Mouse (Mus musculus): ENCODE measurements around the gene Lrrfip2. TPM values are rescaled to one million over a fixed set of nuclear protein-coding genes. Genes with fewer than 3 reads are reported as not detected.

Gene Lrrfip2
- polyA plus RNA-seq, 1 experiment from 2014 or later: 42.5 TPM

DNA sequence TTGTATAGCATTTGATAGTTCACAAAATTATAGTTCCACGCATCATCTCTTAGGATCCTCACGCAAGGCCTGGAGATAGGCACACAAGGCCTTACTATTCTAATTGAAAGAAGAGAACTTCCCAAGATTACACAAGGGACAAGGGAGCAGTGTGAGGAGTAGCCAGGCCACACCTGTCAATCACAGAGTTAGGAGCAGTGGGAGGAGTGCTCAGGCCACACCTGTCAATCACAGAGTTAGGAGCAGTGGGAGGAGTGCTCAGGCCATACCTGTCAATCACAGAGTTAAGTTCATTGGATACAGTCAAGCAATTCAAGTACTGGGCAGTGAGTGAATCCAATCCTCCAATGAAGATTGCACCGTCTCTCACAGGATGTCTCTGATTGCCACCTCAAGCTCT, 17.0 kb upstream of the Lrrfip2 start:
- H3K4me3 ChIP-seq (ENCODE audit: low read depth, low read length): no peak overlapping the region
- H3K36me3 ChIP-seq (ENCODE audit: control insufficient read depth, insufficient read depth, low read length): no peaks in the 10 kb centered on the region
- no peak overlapping the region for H3K9ac ChIP-seq (replicated peaks; ENCODE audit: low read depth, low read length)
- H3K9me3 ChIP-seq (ENCODE audit: control insufficient read depth, low read length): no peaks in the 10 kb centered on the region
- H3K27me3 ChIP-seq (ENCODE audit: control insufficient read depth, insufficient read depth, low read length): no peaks in the 10 kb centered on the region
- ATAC-seq (ENCODE audit: low read depth): no peak
- no peaks in the 10 kb centered on the region for H3K4me1 ChIP-seq (ENCODE audit: control insufficient read depth, insufficient read depth, low read length)
- 92% methylated on average over 3 of the region's 3 CpGs for WGBS
- H3K4me2 ChIP-seq (ENCODE audit: low read depth, low read length): no peak overlapping the region
- H3K27ac ChIP-seq (ENCODE audit: low read depth, low read length): no peak overlapping the region

DNA sequence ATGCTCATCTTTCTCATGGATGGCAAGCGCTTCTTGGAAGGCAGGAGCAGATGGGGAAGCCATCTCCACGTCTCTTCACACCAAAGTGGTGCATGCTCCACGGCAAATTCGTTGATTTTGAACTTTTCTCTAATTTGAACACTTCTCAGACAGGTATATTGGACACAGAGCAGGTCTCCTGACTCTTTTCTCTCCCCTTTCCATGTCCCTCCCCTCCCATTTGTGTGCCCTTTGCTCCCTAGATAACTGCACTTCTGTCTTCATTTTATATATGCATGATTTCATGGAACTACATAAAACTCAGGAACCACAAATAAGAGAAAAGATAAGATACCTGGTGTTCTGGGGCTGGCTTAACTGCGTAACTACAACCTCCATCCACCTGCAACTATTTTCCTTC, 14.1 kb upstream of the Lrrfip2 start:
- no peaks in the 10 kb centered on the region for H3K9me3 ChIP-seq (ENCODE audit: control insufficient read depth, low read length)
- H3K9ac ChIP-seq (replicated peaks; ENCODE audit: low read depth, low read length): no peak overlapping the region
- H3K27me3 ChIP-seq (ENCODE audit: control insufficient read depth, insufficient read depth, low read length): no peaks in the 10 kb centered on the region
- no peak overlapping the region for H3K27ac ChIP-seq (ENCODE audit: low read depth, low read length)
- no peaks in the 10 kb centered on the region for H3K4me1 ChIP-seq (ENCODE audit: control insufficient read depth, insufficient read depth, low read length)
- no peak for ATAC-seq (ENCODE audit: low read depth)
- H3K4me2 ChIP-seq (ENCODE audit: low read depth, low read length): no peak overlapping the region
- no peaks in the 10 kb centered on the region for H3K36me3 ChIP-seq (ENCODE audit: control insufficient read depth, insufficient read depth, low read length)
- 88% methylated on average over 5 of the region's 5 CpGs for WGBS
- no peak overlapping the region for H3K4me3 ChIP-seq (ENCODE audit: low read depth, low read length)

- H3K36me3 ChIP-seq (ENCODE audit: control insufficient read depth, insufficient read depth, low read length): no peaks in the 10 kb centered on the region
- 84% methylated on average over 5 of the region's 5 CpGs for WGBS
Measured at GRCm38 (mm10) chr9:111103893-111104292, 13.5 kb upstream of the Lrrfip2 start.

DNA sequence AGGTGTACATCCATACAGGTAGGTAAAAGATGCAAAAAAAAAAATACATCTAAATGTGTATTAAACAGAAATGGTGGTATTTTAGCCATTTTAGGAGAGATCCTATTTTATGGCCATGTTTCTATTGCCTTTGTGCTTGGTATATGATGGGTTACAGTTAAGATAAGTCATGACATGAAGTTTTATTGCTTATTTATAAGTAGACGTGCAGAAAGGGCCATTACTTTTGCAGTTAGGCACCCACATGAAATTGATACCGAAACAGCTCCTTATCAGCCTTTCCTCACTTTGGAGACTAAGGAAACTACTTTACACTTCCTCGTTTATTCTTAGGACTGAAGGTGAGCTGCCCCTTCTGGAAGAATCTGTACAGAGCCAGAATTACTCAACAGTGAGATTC, 9.5 kb upstream of the Lrrfip2 start:
- no peaks in the 10 kb centered on the region for H3K27me3 ChIP-seq (ENCODE audit: control insufficient read depth, insufficient read depth, low read length)
- H3K4me1 ChIP-seq (ENCODE audit: control insufficient read depth, insufficient read depth, low read length): no peaks in the 10 kb centered on the region
- H3K9ac ChIP-seq (replicated peaks; ENCODE audit: low read depth, low read length): no peak overlapping the region
- no peak overlapping the region for H3K27ac ChIP-seq (ENCODE audit: low read depth, low read length)
- H3K9me3 ChIP-seq (ENCODE audit: control insufficient read depth, low read length): no peaks in the 10 kb centered on the region
- no peak overlapping the region for H3K4me2 ChIP-seq (ENCODE audit: low read depth, low read length)
- 74% methylated on average over 3 of the region's 3 CpGs for WGBS
- no peak for ATAC-seq (ENCODE audit: low read depth)
- no peaks in the 10 kb centered on the region for H3K36me3 ChIP-seq (ENCODE audit: control insufficient read depth, insufficient read depth, low read length)
- no peak overlapping the region for H3K4me3 ChIP-seq (ENCODE audit: low read depth, low read length)

More at GRCm38 (mm10) chr9:111103893-111104292, 13.5 kb upstream of the Lrrfip2 start:
- Histone ChIP-seq H3K9me3 (ENCODE audit: control insufficient read depth, low read length) (no peaks in the 10 kb centered on the region), H3K4me3 (ENCODE audit: low read depth, low read length) (no peak overlapping the region), H3K4me2 (ENCODE audit: low read depth, low read length) (no peak overlapping the region), H3K4me1 (ENCODE audit: control insufficient read depth, insufficient read depth, low read length) (no peaks in the 10 kb centered on the region), H3K27me3 (ENCODE audit: control insufficient read depth, insufficient read depth, low read length) (no peaks in the 10 kb centered on the region), H3K9ac (replicated peaks; ENCODE audit: low read depth, low read length) (no peak overlapping the region), H3K27ac (ENCODE audit: low read depth, low read length) (no peak overlapping the region)
- ATAC-seq (ENCODE audit: low read depth): no peak

- Histone ChIP-seq H3K27me3 (ENCODE audit: control insufficient read depth, insufficient read depth, low read length) (no peaks in the 10 kb centered on the region), H3K9ac (replicated peaks; ENCODE audit: low read depth, low read length) (peak overlapping the region; percentile 81), H3K36me3 (ENCODE audit: control insufficient read depth, insufficient read depth, low read length) (no peaks in the 10 kb centered on the region), H3K27ac (ENCODE audit: low read depth, low read length) (peak overlapping the region; percentile 73), H3K4me1 (ENCODE audit: control insufficient read depth, insufficient read depth, low read length) (peaks cover 13% of the 10 kb centered on the region), H3K4me2 (ENCODE audit: low read depth, low read length) (peak overlapping the region; percentile 85), H3K4me3 (ENCODE audit: low read depth, low read length) (peak overlapping the region; percentile 96), H3K9me3 (ENCODE audit: control insufficient read depth, low read length) (no peaks in the 10 kb centered on the region)
- ATAC-seq (ENCODE audit: low read depth): peak; percentile 98
- under 1% methylated on average over 55 of the region's 56 CpGs for WGBS
Measured at GRCm38 (mm10) chr9:111117794-111118251, 431 bp downstream of the Lrrfip2 start.

GRCm38 (mm10) chr9:111118252-111118890, 979 bp downstream of the Lrrfip2 start:
- Histone ChIP-seq H3K4me1 (ENCODE audit: control insufficient read depth, insufficient read depth, low read length) (peaks cover 13% of the 10 kb centered on the region), H3K4me3 (ENCODE audit: low read depth, low read length) (peak overlapping the region; percentile 96), H3K36me3 (ENCODE audit: control insufficient read depth, insufficient read depth, low read length) (no peaks in the 10 kb centered on the region), H3K9me3 (ENCODE audit: control insufficient read depth, low read length) (no peaks in the 10 kb centered on the region), H3K27ac (ENCODE audit: low read depth, low read length) (peak overlapping the region; percentile 73), H3K27me3 (ENCODE audit: control insufficient read depth, insufficient read depth, low read length) (no peaks in the 10 kb centered on the region), H3K4me2 (ENCODE audit: low read depth, low read length) (peak overlapping the region; percentile 85), H3K9ac (replicated peaks; ENCODE audit: low read depth, low read length) (peak overlapping the region; percentile 81)
- peak; percentile 87 for ATAC-seq (ENCODE audit: low read depth)
- under 1% methylated on average over 44 of the region's 52 CpGs for WGBS

GRCm38 (mm10) chr9:111118891-111119441, 1.6 kb downstream of the Lrrfip2 start:
- no peak for ATAC-seq (ENCODE audit: low read depth)
- 18% methylated on average over 17 of the region's 17 CpGs for WGBS
- Histone ChIP-seq H3K4me3 (ENCODE audit: low read depth, low read length) (peak overlapping the region; percentile 96), H3K36me3 (ENCODE audit: control insufficient read depth, insufficient read depth, low read length) (no peaks in the 10 kb centered on the region), H3K27ac (ENCODE audit: low read depth, low read length) (no peak overlapping the region), H3K9ac (replicated peaks; ENCODE audit: low read depth, low read length) (peak overlapping the region; percentile 81), H3K4me2 (ENCODE audit: low read depth, low read length) (peak overlapping the region; percentile 85), H3K27me3 (ENCODE audit: control insufficient read depth, insufficient read depth, low read length) (no peaks in the 10 kb centered on the region), H3K4me1 (ENCODE audit: control insufficient read depth, insufficient read depth, low read length) (peaks cover 13% of the 10 kb centered on the region), H3K9me3 (ENCODE audit: control insufficient read depth, low read length) (no peaks in the 10 kb centered on the region)

- Histone ChIP-seq H3K4me3 (ENCODE audit: low read depth, low read length) (no peak overlapping the region), H3K4me2 (ENCODE audit: low read depth, low read length) (no peak overlapping the region), H3K4me1 (ENCODE audit: control insufficient read depth, insufficient read depth, low read length) (peaks cover 9% of the 10 kb centered on the region), H3K27ac (ENCODE audit: low read depth, low read length) (no peak overlapping the region), H3K9ac (replicated peaks; ENCODE audit: low read depth, low read length) (no peak overlapping the region), H3K27me3 (ENCODE audit: control insufficient read depth, insufficient read depth, low read length) (no peaks in the 10 kb centered on the region), H3K36me3 (ENCODE audit: control insufficient read depth, insufficient read depth, low read length) (no peaks in the 10 kb centered on the region), H3K9me3 (ENCODE audit: control insufficient read depth, low read length) (no peaks in the 10 kb centered on the region)
- WGBS: 91% methylated on average over 5 of the region's 5 CpGs
- no peak for ATAC-seq (ENCODE audit: low read depth)
Measured at GRCm38 (mm10) chr9:111122446-111122845, 5.1 kb downstream of the Lrrfip2 start.

- Histone ChIP-seq H3K4me2 (ENCODE audit: low read depth, low read length) (no peak overlapping the region), H3K9me3 (ENCODE audit: control insufficient read depth, low read length) (no peaks in the 10 kb centered on the region), H3K27ac (ENCODE audit: low read depth, low read length) (no peak overlapping the region), H3K27me3 (ENCODE audit: control insufficient read depth, insufficient read depth, low read length) (no peaks in the 10 kb centered on the region), H3K9ac (replicated peaks; ENCODE audit: low read depth, low read length) (no peak overlapping the region), H3K4me3 (ENCODE audit: low read depth, low read length) (no peak overlapping the region), H3K4me1 (ENCODE audit: control insufficient read depth, insufficient read depth, low read length) (peaks cover 8% of the 10 kb centered on the region), H3K36me3 (ENCODE audit: control insufficient read depth, insufficient read depth, low read length) (no peaks in the 10 kb centered on the region)
- ATAC-seq (ENCODE audit: low read depth): no peak
- 34% methylated on average over 2 of the region's 2 CpGs for WGBS
Measured at GRCm38 (mm10) chr9:111123336-111123735, 5.9 kb downstream of the Lrrfip2 start.
